Mouse (Mus musculus): ENCODE data around the gene Gng12. TPM values are rescaled to one million over a fixed set of nuclear protein-coding genes. Genes with fewer than 3 reads are reported as not detected.
A peak's percentile ranks its signal among the peaks of the same experiment; 100 is the strongest.

The Gng12 gene
- polyA plus RNA-seq, 1 experiment from 2014 or later = 26.4 TPM

- no peaks in the 10 kb centered on the region for H3K36me3 ChIP-seq
- DNase-seq (no peak), ATAC-seq (ENCODE audit: low read depth) (no peak)
- no peaks in the 10 kb centered on the region for H3K9me3 ChIP-seq (replicated peaks)
- no peak overlapping the region for H3K4me2 ChIP-seq
- H3K9ac ChIP-seq = no peak overlapping the region
- WGBS (ENCODE audit: insufficient replicate concordance) = 90% methylated on average over 8 of the region's 8 CpGs
- no peaks in the 10 kb centered on the region for H3K27me3 ChIP-seq
- H3K4me3 ChIP-seq (replicated peaks) = no peak overlapping the region
- H3K4me1 ChIP-seq (replicated peaks) = peaks cover under 1% of the 10 kb centered on the region
- H3K27ac ChIP-seq = no peak overlapping the region
Measured at GRCm38 (mm10) chr6:66994981-66995380, 98.8 kb downstream of the Gng12 start.

GRCm38 (mm10) chr6:66995825-66996224 lies 99.6 kb downstream of the Gng12 start:
- WGBS (ENCODE audit: insufficient replicate concordance) = 71% methylated on average over 1 of the region's 1 CpGs

GRCm38 (mm10) chr6:66996257-66996656 lies 100.1 kb downstream of the Gng12 start:
- Histone ChIP-seq H3K9ac (no peak overlapping the region), H3K9me3 (replicated peaks) (no peaks in the 10 kb centered on the region), H3K36me3 (no peaks in the 10 kb centered on the region), H3K27me3 (no peaks in the 10 kb centered on the region), H3K4me3 (replicated peaks) (no peak overlapping the region), H3K27ac (no peak overlapping the region), H3K4me2 (no peak overlapping the region), H3K4me1 (replicated peaks) (no peaks in the 10 kb centered on the region; the same call in none of the 2 replicates)
- WGBS (ENCODE audit: insufficient replicate concordance) = 49% methylated on average over 1 of the region's 1 CpGs
- no peak for DNase-seq
- no peak for ATAC-seq (ENCODE audit: low read depth)

More at GRCm38 (mm10) chr6:66995825-66996224, 99.6 kb downstream of the Gng12 start:
- Histone ChIP-seq H3K9me3 (replicated peaks) (no peaks in the 10 kb centered on the region), H3K4me1 (replicated peaks) (no peaks in the 10 kb centered on the region; the same call in none of the 2 replicates), H3K36me3 (no peaks in the 10 kb centered on the region), H3K4me3 (replicated peaks) (no peak overlapping the region), H3K27me3 (no peaks in the 10 kb centered on the region), H3K9ac (no peak overlapping the region), H3K27ac (no peak overlapping the region), H3K4me2 (no peak overlapping the region)
- no peak for DNase-seq
- ATAC-seq (ENCODE audit: low read depth) = no peak

GRCm38 (mm10) chr6:66998645-66999044 lies 102.4 kb downstream of the Gng12 start:
- DNase-seq (no peak), ATAC-seq (ENCODE audit: low read depth) (no peak)
- Histone ChIP-seq H3K4me1 (replicated peaks) (no peaks in the 10 kb centered on the region; the same call in 1 of the 2 replicates), H3K4me3 (replicated peaks) (no peak overlapping the region), H3K27ac (no peak overlapping the region), H3K27me3 (no peaks in the 10 kb centered on the region), H3K9ac (no peak overlapping the region), H3K36me3 (no peaks in the 10 kb centered on the region), H3K9me3 (replicated peaks) (no peaks in the 10 kb centered on the region), H3K4me2 (no peak overlapping the region)
- 71% methylated on average over 2 of the region's 2 CpGs for WGBS (ENCODE audit: insufficient replicate concordance)

- H3K9me3 ChIP-seq (replicated peaks) = no peaks in the 10 kb centered on the region
- H3K4me2 ChIP-seq = no peak overlapping the region
- no peaks in the 10 kb centered on the region; the same call in 1 of the 2 replicates for H3K4me1 ChIP-seq (replicated peaks)
- ATAC-seq (ENCODE audit: low read depth) (no peak), DNase-seq (no peak)
- H3K36me3 ChIP-seq = no peaks in the 10 kb centered on the region
- no peak overlapping the region for H3K4me3 ChIP-seq (replicated peaks)
- no peaks in the 10 kb centered on the region for H3K27me3 ChIP-seq
- no peak overlapping the region for H3K27ac ChIP-seq
- no peak overlapping the region for H3K9ac ChIP-seq
Measured at GRCm38 (mm10) chr6:66999800-67000199, 103.6 kb downstream of the Gng12 start.

- peaks cover 22% of the 10 kb centered on the region for H3K4me1 ChIP-seq (replicated peaks)
- WGBS (ENCODE audit: insufficient replicate concordance) = 68% methylated on average over 3 of the region's 3 CpGs
- H3K27me3 ChIP-seq = no peaks in the 10 kb centered on the region
- ATAC-seq (ENCODE audit: low read depth) (no peak), DNase-seq (no peak)
- H3K27ac ChIP-seq = peak overlapping the region; percentile 29; the same call in 1 of the 2 replicates
- no peaks in the 10 kb centered on the region for H3K9me3 ChIP-seq (replicated peaks)
- no peak overlapping the region for H3K4me2 ChIP-seq
- H3K4me3 ChIP-seq (replicated peaks) = no peak overlapping the region
- no peaks in the 10 kb centered on the region for H3K36me3 ChIP-seq
- H3K9ac ChIP-seq = no peak overlapping the region
Measured at GRCm38 (mm10) chr6:67009888-67010287, 113.7 kb downstream of the Gng12 start.

- 71% methylated on average over 7 of the region's 7 CpGs for WGBS (ENCODE audit: insufficient replicate concordance)
- H3K4me2 ChIP-seq = no peak overlapping the region
- peak overlapping the region; percentile 47 for H3K27ac ChIP-seq
- H3K4me3 ChIP-seq (replicated peaks) = no peak overlapping the region
- DNase-seq (no peak), ATAC-seq (ENCODE audit: low read depth) (no peak)
- no peaks in the 10 kb centered on the region for H3K36me3 ChIP-seq
- H3K4me1 ChIP-seq (replicated peaks) = peaks cover 29% of the 10 kb centered on the region
- H3K9me3 ChIP-seq (replicated peaks) = no peaks in the 10 kb centered on the region
- no peaks in the 10 kb centered on the region for H3K27me3 ChIP-seq
- no peak overlapping the region for H3K9ac ChIP-seq
Measured at GRCm38 (mm10) chr6:67010370-67011216, 114.4 kb downstream of the Gng12 start.

- H3K9ac ChIP-seq = no peak overlapping the region
- H3K9me3 ChIP-seq (replicated peaks) = no peaks in the 10 kb centered on the region
- H3K4me1 ChIP-seq (replicated peaks) = peaks cover 35% of the 10 kb centered on the region
- no peaks in the 10 kb centered on the region for H3K36me3 ChIP-seq
- DNase-seq (no peak), ATAC-seq (ENCODE audit: low read depth) (no peak)
- peak overlapping the region; percentile 47; the same call in 1 of the 2 replicates for H3K27ac ChIP-seq
- no peak overlapping the region for H3K4me2 ChIP-seq
- no peak overlapping the region for H3K4me3 ChIP-seq (replicated peaks)
- no peaks in the 10 kb centered on the region for H3K27me3 ChIP-seq
Measured at GRCm38 (mm10) chr6:67011217-67011518, 115.0 kb downstream of the Gng12 start.

GRCm38 (mm10) chr6:67013293-67013948 lies 117.2 kb downstream of the Gng12 start:
- Histone ChIP-seq H3K27me3 (no peaks in the 10 kb centered on the region), H3K9me3 (replicated peaks) (no peaks in the 10 kb centered on the region), H3K9ac (peak overlapping the region; percentile 52)

GRCm38 (mm10) chr6:67013949-67014678 lies 117.9 kb downstream of the Gng12 start:
- Histone ChIP-seq H3K9ac (peak overlapping the region; percentile 52), H3K36me3 (no peaks in the 10 kb centered on the region), H3K4me3 (replicated peaks) (no peak overlapping the region), H3K4me2 (peak overlapping the region; percentile 50), H3K9me3 (replicated peaks) (no peaks in the 10 kb centered on the region), H3K4me1 (replicated peaks) (peaks cover 44% of the 10 kb centered on the region), H3K27ac (peak overlapping the region; percentile 82), H3K27me3 (no peaks in the 10 kb centered on the region)
- peak; percentile 33 for DNase-seq
- ATAC-seq (ENCODE audit: low read depth) = peak; percentile 90
- 73% methylated on average over 9 of the region's 9 CpGs for WGBS (ENCODE audit: insufficient replicate concordance)

More at GRCm38 (mm10) chr6:67013293-67013948, 117.2 kb downstream of the Gng12 start:
- no peak for DNase-seq
- H3K36me3 ChIP-seq = no peaks in the 10 kb centered on the region
- H3K4me2 ChIP-seq = peak overlapping the region; percentile 50
- H3K4me1 ChIP-seq (replicated peaks) = peaks cover 44% of the 10 kb centered on the region
- H3K4me3 ChIP-seq (replicated peaks) = no peak overlapping the region
- peak overlapping the region; percentile 82 for H3K27ac ChIP-seq
- peak; percentile 27 for ATAC-seq (ENCODE audit: low read depth)
- 73% methylated on average over 6 of the region's 6 CpGs for WGBS (ENCODE audit: insufficient replicate concordance)

- 71% methylated on average over 1 of the region's 1 CpGs for WGBS (ENCODE audit: insufficient replicate concordance)
- Histone ChIP-seq H3K27ac (peak overlapping the region; percentile 82), H3K27me3 (no peaks in the 10 kb centered on the region), H3K4me3 (replicated peaks) (no peak overlapping the region), H3K4me1 (replicated peaks) (peaks cover 44% of the 10 kb centered on the region), H3K4me2 (0 out of 2 replicates have a peak overlapping the region, but pooled peaks have one; percentile 50), H3K9me3 (replicated peaks) (no peaks in the 10 kb centered on the region), H3K9ac (no peak overlapping the region), H3K36me3 (no peaks in the 10 kb centered on the region)
- peak; percentile 42 for ATAC-seq (ENCODE audit: low read depth)
- DNase-seq = no peak
Measured at GRCm38 (mm10) chr6:67014679-67015075, 118.5 kb downstream of the Gng12 start.

Data from liver, embryonic 13.5 days (tissue).